Mouse (Mus musculus) CH12.LX (cell line): ENCODE data around the gene Slc20a1.

Source experiments
- CHD2 ChIP-seq: IDR thresholded peaks from 2 replicates; pipeline ENCODE4 v1.6.1; 2011; ENCODE audit warnings: low read length, improper control_type of control experiment
- CTCF ChIP-seq, 2 experiments: IDR thresholded peaks in 1 of 2; conservative IDR thresholded peaks in 1 of 2; 2 replicates each; pipeline ENCODE4 v1.5.1; 2011 to 2012; ENCODE audit warnings: low read depth in 2 of 2, low read length in 2 of 2, improper control_type of control experiment in 1 of 2, inconsistent platforms in 1 of 2, mild to moderate bottlenecking in 1 of 2, moderate library complexity in 1 of 2
- MAFK ChIP-seq: IDR thresholded peaks from 2 replicates; pipeline ENCODE4 v1.6.1; 2011; ENCODE audit warnings: low read length, improper control_type of control experiment; ENCODE audit not compliant: insufficient replicate concordance
- MAZ ChIP-seq: IDR thresholded peaks from 2 replicates; pipeline ENCODE4 v1.6.1; 2012; ENCODE audit warnings: low read depth, mild to moderate bottlenecking, inconsistent platforms, low read length, improper control_type of control experiment, moderate library complexity
- PAX5 ChIP-seq: IDR thresholded peaks from 2 replicates; pipeline ENCODE4 v1.6.1; 2012; ENCODE audit warnings: low read length, inconsistent platforms, mixed read lengths
- POLR2AphosphoS2 ChIP-seq: IDR thresholded peaks from 2 replicates; pipeline ENCODE4 v1.6.1; 2011; ENCODE audit warnings: low read depth, low read length, improper control_type of control experiment
- RAD21 ChIP-seq: IDR thresholded peaks from 2 replicates; pipeline ENCODE4 v1.6.1; 2011; ENCODE audit warnings: low read depth, mild to moderate bottlenecking, low read length, improper control_type of control experiment, moderate library complexity
- UBTF ChIP-seq: IDR thresholded peaks from 2 replicates; pipeline ENCODE4 v1.6.1; 2012; ENCODE audit warnings: low read depth, mild to moderate bottlenecking, inconsistent platforms, low read length, improper control_type of control experiment, moderate library complexity
- USF2 ChIP-seq: conservative IDR thresholded peaks from 2 replicates; pipeline ENCODE4 v1.6.1; 2011; ENCODE audit warnings: low read depth, low read length, improper control_type of control experiment
- ZKSCAN1 ChIP-seq: IDR thresholded peaks from 2 replicates; pipeline ENCODE4 v1.6.1; 2012; ENCODE audit warnings: low read depth, inconsistent platforms, low read length, improper control_type of control experiment, borderline replicate concordance
- ZNF384 ChIP-seq: IDR thresholded peaks from 2 replicates; pipeline ENCODE4 v1.6.1; 2012; ENCODE audit warnings: low read depth, low read length, improper control_type of control experiment, inconsistent platforms

- TF ChIP-seq PAX5 (no peak), UBTF (no peak), ZNF384 (no peak), CTCF (conservative IDR thresholded peaks at IDR 0.05 in 1 of 2, IDR thresholded peaks at IDR 0.05 in 1 of 2; ENCODE audit: low read depth in 2 of 2, low read length in 2 of 2) (no peak), MAZ (no peak), RAD21 (no peak), ZKSCAN1 (no peak), CHD2 (no peak), USF2 (no peak), POLR2AphosphoS2 (no peak), MAFK (no peak)
These were observed 20.1 kb downstream of the Slc20a1 start for GRCm38 (mm10) chr2:129218537-129219105.
